Comparison of ENCODE assay signal across 9 mouse cellular contexts in genomic region chr13:91915582-91916239, GRCm38 (mm10). TPM values are rescaled to one million over a fixed set of nuclear protein-coding genes. Genes with fewer than 3 reads are reported as not detected.
A peak's percentile ranks its signal among the peaks of the same experiment; 100 is the strongest.
DNase-seq lines count a peak whose midpoint lies in the region; ATAC-seq and TF ChIP-seq lines count a peak whose summit lies in the region.
"Had no signal": no experiment of that assay in that cellular context is flagged by ENCODE, and none has a peak within 500 bp of the region (broad histone marks: within the 10 kb centered on the region; RNA-seq: fewer than 3 reads in every experiment).

No protein-coding gene starts in this region.

- no peaks in the 10 kb centered on the region for H3K79me2 ChIP-seq in heart, adult 2 months (replicated peaks; ENCODE audit: control insufficient read depth, insufficient read depth, low read length)

- H3K27me3 ChIP-seq in heart, postnatal 0 days (ENCODE audit: control insufficient read depth, insufficient read depth, low read length) = no peaks in the 10 kb centered on the region
- no peaks in the 10 kb centered on the region for H3K27me3 ChIP-seq in heart, adult 2 months (ENCODE audit: control insufficient read depth, insufficient read depth, low read length)
- no peaks in the 10 kb centered on the region for H3K27me3 ChIP-seq in embryonic facial prominence, embryonic 10.5 days (replicated peaks; ENCODE audit: low read depth, poor library complexity, severe bottlenecking)
- H3K27me3 ChIP-seq in hindbrain, embryonic 16.5 days (replicated peaks; ENCODE audit: control insufficient read depth, insufficient read depth, low read length) = no peaks in the 10 kb centered on the region
- no peaks in the 10 kb centered on the region for H3K27me3 ChIP-seq in limb, embryonic 14.5 days (ENCODE audit: control insufficient read depth, insufficient read depth, low read length)

- H3K4me2 ChIP-seq in heart, postnatal 0 days (ENCODE audit: low read depth, low read length) = no peak overlapping the region
- H3K4me2 ChIP-seq in hindbrain, embryonic 16.5 days (ENCODE audit: low read length) = peak overlapping the region; percentile 30
- H3K4me2 ChIP-seq in limb, embryonic 14.5 days (replicated peaks; ENCODE audit: low read depth, low read length, severe bottlenecking) = peak overlapping the region; percentile 20

- no peak; the same call in 1 of the 2 replicates for TF ChIP-seq CTCF in heart, postnatal 0 days (IDR thresholded peaks at IDR 0.05; ENCODE audit: low read depth)
- TF ChIP-seq CTCF in heart, adult 2 months (IDR thresholded peaks at IDR 0.05) = no peak

- no peak overlapping the region for H3K4me3 ChIP-seq in heart, postnatal 0 days (ENCODE audit: low read depth, low read length)
- no peak overlapping the region for H3K4me3 ChIP-seq in heart, adult 2 months
- no peak overlapping the region for H3K4me3 ChIP-seq in embryonic facial prominence, embryonic 10.5 days
- H3K4me3 ChIP-seq in hindbrain, embryonic 16.5 days (ENCODE audit: low read length) = no peak overlapping the region
- H3K4me3 ChIP-seq in limb, embryonic 14.5 days (replicated peaks; ENCODE audit: low read length) = no peak overlapping the region

- no peaks in the 10 kb centered on the region for H3K9me3 ChIP-seq in heart, postnatal 0 days (replicated peaks; ENCODE audit: control insufficient read depth, low read length)
- no peaks in the 10 kb centered on the region for H3K9me3 ChIP-seq in embryonic facial prominence, embryonic 10.5 days
- no peaks in the 10 kb centered on the region for H3K9me3 ChIP-seq in hindbrain, embryonic 16.5 days (ENCODE audit: control insufficient read depth, low read length)
- H3K9me3 ChIP-seq in limb, embryonic 14.5 days (ENCODE audit: control insufficient read depth, low read length) = no peaks in the 10 kb centered on the region

- 72% methylated on average over 6 of the region's 6 CpGs for WGBS in heart, postnatal 0 days
- 75% methylated on average over 6 of the region's 6 CpGs for WGBS in heart, adult 2 months
- 72% methylated on average over 6 of the region's 6 CpGs for WGBS in embryonic facial prominence, embryonic 10.5 days
- 35% methylated on average over 6 of the region's 6 CpGs for WGBS in hindbrain, embryonic 16.5 days
- WGBS in limb, embryonic 14.5 days = 82% methylated on average over 6 of the region's 6 CpGs

- no peak for DNase-seq in heart, postnatal 0 days (ENCODE audit: low spot score)
- no peak for DNase-seq in heart, adult 2 months
- peak; percentile 20 for DNase-seq in embryonic facial prominence, embryonic 10.5 days (ENCODE audit: low spot score)
- DNase-seq in limb, embryonic 14.5 days (ENCODE audit: low spot score) = peak; percentile 30
- DNase-seq in spleen, postnatal 36 days (ENCODE audit: low spot score in 2 of 2) = no peak
- DNase-seq in spleen, postnatal 10 days (ENCODE audit: low spot score in 2 of 2) = no peak
- no peak for DNase-seq in cerebellum, adult 11 months

- intact Hi-C loops in heart, adult 2 months (cut with DNase I) = no loop called here

- H3K4me1 ChIP-seq in heart, postnatal 0 days (ENCODE audit: control insufficient read depth, insufficient read depth) = no peaks in the 10 kb centered on the region
- no peaks in the 10 kb centered on the region for H3K4me1 ChIP-seq in heart, adult 2 months (ENCODE audit: control insufficient read depth, insufficient read depth, low read length)
- peaks cover 13% of the 10 kb centered on the region for H3K4me1 ChIP-seq in embryonic facial prominence, embryonic 10.5 days
- H3K4me1 ChIP-seq in hindbrain, embryonic 16.5 days (ENCODE audit: control insufficient read depth, insufficient read depth, low read depth, low read length) = peaks cover 4% of the 10 kb centered on the region; the same call in 1 of the 2 replicates
- H3K4me1 ChIP-seq in limb, embryonic 14.5 days (ENCODE audit: control insufficient read depth, insufficient read depth, low read length) = peaks cover 8% of the 10 kb centered on the region

- H3K9ac ChIP-seq in heart, postnatal 0 days (replicated peaks; ENCODE audit: low read depth, low read length) = no peak overlapping the region
- no peak overlapping the region for H3K9ac ChIP-seq in heart, adult 2 months (ENCODE audit: low read depth, low read length)
- H3K9ac ChIP-seq in hindbrain, embryonic 16.5 days (ENCODE audit: low read depth, low read length) = no peak overlapping the region
- H3K9ac ChIP-seq in limb, embryonic 14.5 days (ENCODE audit: low read depth, low read length, severe bottlenecking) = no peak overlapping the region

- TF ChIP-seq POLR2A in heart, adult 2 months (IDR thresholded peaks at IDR 0.05; ENCODE audit: insufficient read depth, low read depth, low read length) = no peak
- TF ChIP-seq POLR2A in limb, embryonic 14.5 days (IDR thresholded peaks at IDR 0.05; ENCODE audit: borderline replicate concordance, extremely low read depth, insufficient read depth, insufficient read length) = no peak

- no peak overlapping the region for H3K27ac ChIP-seq in heart, postnatal 0 days (ENCODE audit: low read depth)
- no peak overlapping the region for H3K27ac ChIP-seq in heart, adult 2 months
- 0 out of 2 replicates have a peak overlapping the region, but pooled peaks have one; percentile 54 for H3K27ac ChIP-seq in embryonic facial prominence, embryonic 10.5 days (replicated peaks)
- H3K27ac ChIP-seq in hindbrain, embryonic 16.5 days (ENCODE audit: low read depth, low read length) = no peak overlapping the region
- no peak overlapping the region for H3K27ac ChIP-seq in limb, embryonic 14.5 days (replicated peaks; ENCODE audit: low read depth, low read length)

- peak; percentile 33; the same call in 1 of the 2 replicates for ATAC-seq in heart, postnatal 0 days (ENCODE audit: insufficient read depth, low read depth)
- ATAC-seq in hindbrain, embryonic 16.5 days = peak; percentile 85
- peak; percentile 45; the same call in 1 of the 2 replicates for ATAC-seq in limb, embryonic 14.5 days (ENCODE audit: low FRiP score, low read depth)

- TF ChIP-seq EP300 in heart, postnatal 0 days (IDR thresholded peaks at IDR 0.05; ENCODE audit: low read depth) = no peak
- no peak for TF ChIP-seq EP300 in heart, adult 2 months (IDR thresholded peaks at IDR 0.05; ENCODE audit: insufficient read depth, low read depth, low read length)

- H3K36me3 ChIP-seq in heart, postnatal 0 days (replicated peaks; ENCODE audit: control insufficient read depth, insufficient read depth, low read length) = no peaks in the 10 kb centered on the region
- no peaks in the 10 kb centered on the region for H3K36me3 ChIP-seq in heart, adult 2 months (ENCODE audit: control insufficient read depth, insufficient read depth, low read length)
- no peaks in the 10 kb centered on the region for H3K36me3 ChIP-seq in embryonic facial prominence, embryonic 10.5 days (replicated peaks)
- H3K36me3 ChIP-seq in hindbrain, embryonic 16.5 days (ENCODE audit: control insufficient read depth, insufficient read depth, low read length) = no peaks in the 10 kb centered on the region
- no peaks in the 10 kb centered on the region for H3K36me3 ChIP-seq in limb, embryonic 14.5 days (ENCODE audit: control insufficient read depth, insufficient read depth, low read length)

RNA-seq across cellular contexts. Expression of gene Ckmt2, which starts 39.0 kb away (rescaled TPM):
- total RNA-seq in heart, postnatal 0 days (2014; rRNA removed; ENCODE audit: low replicate concordance) = 406 and 571 TPM in 2 replicates
- polyA plus RNA-seq in heart, postnatal 0 days (2015; fragmentation: Nextera tagmentation; extraction: Ambion mirVana) = 394 and 421 TPM in 2 replicates
- 1,000 to 10,000 TPM; 2,250 to 2,602 TPM for total RNA-seq in heart, adult 2 months (2021)
- polyA plus RNA-seq in heart, adult 2 months (2012; rRNA removed) = 2,389 and 3,414 TPM in 2 replicates
- not detected in 2 replicates for polyA plus RNA-seq in embryonic facial prominence, embryonic 10.5 days (2016; fragmentation: Nextera tagmentation; extraction: Ambion mirVana)
- 0.14 and 0.79 TPM in 2 replicates for polyA plus RNA-seq in hindbrain, embryonic 16.5 days (2015; fragmentation: Nextera tagmentation; extraction: Ambion mirVana)
- 0.68 and 1.2 TPM in 2 replicates for polyA plus RNA-seq in limb, embryonic 14.5 days (2012; rRNA removed)
- 0.39 and 1.2 TPM in 2 replicates for polyA plus RNA-seq in limb, embryonic 14.5 days (2014; fragmentation: Nextera tagmentation; extraction: Ambion mirVana)
- total RNA-seq: MEL had no signal

Comparison
In these comparisons a context has a peak if more than half of its experiments do, and no peak if none do; other contexts are left out.
1. ATAC-seq: peak in every context shown above with its lines; median percentile 85 in hindbrain, embryonic 16.5 days; 45 in limb, embryonic 14.5 days; 33 in heart, postnatal 0 days.
2. DNase-seq: peak in embryonic facial prominence, embryonic 10.5 days (single experiment) and limb, embryonic 14.5 days (single experiment); none in heart, postnatal 0 days (single experiment), heart, adult 2 months (0 of 2), spleen, postnatal 36 days (0 of 2), spleen, postnatal 10 days (0 of 2) and cerebellum, adult 11 months (single experiment).
3. RNA of gene Ckmt2, which starts 39.0 kb away (polyA plus RNA-seq): 2,389 to 3,414 TPM in heart, adult 2 months and 394 to 421 TPM in heart, postnatal 0 days; 0.39 to 1.2 TPM in limb, embryonic 14.5 days, 0.14 to 0.79 TPM in hindbrain, embryonic 16.5 days and not detected in embryonic facial prominence, embryonic 10.5 days; every median in the first group is over 100 times any median in the second.